In genomic region chr2:181730051-181730450, GRCm38 (mm10) we compare ENCODE assay signal across 30 mouse cellular contexts. TPM values are rescaled to one million over a fixed set of nuclear protein-coding genes. Genes with fewer than 3 reads are reported as not detected.
DNase-seq lines count a peak whose midpoint lies in the region; ATAC-seq lines count a peak whose summit lies in the region.
"Had no signal": no experiment of that assay in that cellular context is flagged by ENCODE, and none has a peak within 500 bp of the region (broad histone marks: within the 10 kb centered on the region; RNA-seq: fewer than 3 reads in every experiment).

No protein-coding gene starts in this region.

- WGBS in heart, embryonic 11.5 days (ENCODE audit: insufficient replicate concordance), result 58% methylated on average over 3 of the region's 3 CpGs

- no peak for ATAC-seq in heart, embryonic 11.5 days (replicated peaks; ENCODE audit: insufficient number of reproducible peaks, low FRiP score, low TSS enrichment)
- ATAC-seq: forebrain, embryonic 13.5 days; forebrain, postnatal 0 days; Patski had no signal

- H3K36me3 ChIP-seq in heart, embryonic 11.5 days (ENCODE audit: control insufficient read depth, insufficient read depth, low read length), result no peaks in the 10 kb centered on the region
- H3K36me3 ChIP-seq: forebrain, embryonic 10.5 days; G1E; heart, embryonic 13.5 days had no signal

- no peak overlapping the region for H3K4me2 ChIP-seq in heart, embryonic 11.5 days
- H3K4me2 ChIP-seq: forebrain, embryonic 13.5 days; heart, embryonic 13.5 days; hindbrain, embryonic 12.5 days; hindbrain, embryonic 15.5 days had no signal

- no peaks in the 10 kb centered on the region for H3K9me3 ChIP-seq in heart, embryonic 11.5 days (replicated peaks; ENCODE audit: control insufficient read depth, low read length)
- H3K9me3 ChIP-seq: forebrain, embryonic 10.5 days; forebrain, embryonic 13.5 days; G1E; heart, embryonic 13.5 days; hindbrain, embryonic 12.5 days; hindbrain, embryonic 15.5 days had no signal

- H3K27ac ChIP-seq in heart, embryonic 11.5 days (ENCODE audit: low read depth, low read length), result no peak overlapping the region
- H3K27ac ChIP-seq: forebrain, embryonic 10.5 days; forebrain, embryonic 13.5 days; gastrocnemius, adult 2 months; heart, embryonic 13.5 days; hindbrain, embryonic 12.5 days; hindbrain, embryonic 15.5 days had no signal

- no peaks in the 10 kb centered on the region for H3K4me1 ChIP-seq in heart, embryonic 11.5 days (ENCODE audit: control insufficient read depth, insufficient read depth, low read length)
- H3K4me1 ChIP-seq: heart, embryonic 13.5 days had no signal

- no peak overlapping the region for H3K4me3 ChIP-seq in heart, embryonic 11.5 days (ENCODE audit: low read depth, low read length)
- H3K4me3 ChIP-seq: forebrain, embryonic 10.5 days; forebrain, embryonic 13.5 days; gastrocnemius, adult 2 months; heart, embryonic 13.5 days; hindbrain, embryonic 12.5 days; hindbrain, embryonic 15.5 days had no signal

- no peaks in the 10 kb centered on the region for H3K27me3 ChIP-seq in heart, embryonic 11.5 days (ENCODE audit: control insufficient read depth, insufficient read depth, low read length)
- H3K27me3 ChIP-seq: forebrain, embryonic 13.5 days; heart, embryonic 13.5 days; hindbrain, embryonic 12.5 days; hindbrain, embryonic 15.5 days had no signal

- DNase-seq in heart, adult 11 months, result peak; percentile 30
- peak; percentile 13 to 27 for DNase-seq in thymus, adult 18-20 months
- DNase-seq in thymus, postnatal 0 days (ENCODE audit: low spot score), result no peak
- peak; percentile 44 for DNase-seq in thymus, postnatal 14 days
- peak; percentile 28 for DNase-seq in thymus, postnatal 4 days
- DNase-seq in layer of hippocampus, adult 9-11 months, result no peak
- no peak for DNase-seq in right cerebral cortex, adult 18-20 months
- DNase-seq: adrenal gland, adult 8-10 months; adrenal gland, postnatal 25 days; B cell, adult 2 months; cerebellum, adult 18-20 months; cerebellum, adult 9-10 months; forebrain, postnatal 0 days; gastrocnemius, adult 2 months; gastrocnemius, postnatal 14 days; heart, adult 18-20 months; heart, postnatal 14 days; heart, postnatal 4 days had no signal

- H3K9ac ChIP-seq in heart, embryonic 11.5 days (ENCODE audit: low read depth, low read length), result no peak overlapping the region
- H3K9ac ChIP-seq: forebrain, embryonic 13.5 days; forebrain, postnatal 0 days; heart, embryonic 13.5 days; hindbrain, embryonic 12.5 days; hindbrain, embryonic 15.5 days had no signal

RNA-seq across cellular contexts. Expression of gene Oprl1, which starts 15.2 kb away (rescaled TPM):
- polyA plus RNA-seq in heart, embryonic 11.5 days (2014; fragmentation: Nextera tagmentation; extraction: Ambion mirVana), result 7.5 and 9.2 TPM in 2 replicates
- 0.12 and 0.14 TPM in 2 replicates for polyA plus RNA-seq in thymus, postnatal 0 days (2015; fragmentation: Nextera tagmentation; extraction: Ambion mirVana)
- polyA plus RNA-seq: G1E, Patski had no signal

RNA-seq across cellular contexts. Expression of gene Lkaaear1, which starts 31.8 kb away (rescaled TPM):
- polyA plus RNA-seq in heart, embryonic 11.5 days (2014; fragmentation: Nextera tagmentation; extraction: Ambion mirVana), result not detected in 2 replicates
- polyA plus RNA-seq in thymus, postnatal 0 days (2015; fragmentation: Nextera tagmentation; extraction: Ambion mirVana), result not detected in 2 replicates
- polyA plus RNA-seq: embryonic facial prominence, embryonic 11.5 days; embryonic facial prominence, embryonic 14.5 days; forebrain, embryonic 10.5 days; forebrain, embryonic 13.5 days; forebrain, postnatal 0 days; frontal cortex, adult 2 months; G1E; heart, embryonic 13.5 days; heart, embryonic 16.5 days; hindbrain, embryonic 12.5 days; hindbrain, embryonic 15.5 days; Patski had no signal

RNA-seq across cellular contexts. Expression of gene Myt1, which starts 33.1 kb away (rescaled TPM):
- polyA plus RNA-seq in heart, embryonic 11.5 days (2014; fragmentation: Nextera tagmentation; extraction: Ambion mirVana), result 0.06 and 0.65 TPM in 2 replicates
- polyA plus RNA-seq in thymus, postnatal 0 days (2015; fragmentation: Nextera tagmentation; extraction: Ambion mirVana), result not detected in 2 replicates
- polyA plus RNA-seq: G1E, Patski had no signal

RNA-seq across cellular contexts. Expression of gene Rgs19, which starts 36.3 kb away (rescaled TPM):
- 57.7 and 61.3 TPM in 2 replicates for polyA plus RNA-seq in heart, embryonic 11.5 days (2014; fragmentation: Nextera tagmentation; extraction: Ambion mirVana)
- polyA plus RNA-seq in thymus, postnatal 0 days (2015; fragmentation: Nextera tagmentation; extraction: Ambion mirVana), result 80.7 and 97.8 TPM in 2 replicates

RNA-seq across cellular contexts. Expression of gene Tcea2, which starts 49.9 kb away (rescaled TPM):
- polyA plus RNA-seq in heart, embryonic 11.5 days (2014; fragmentation: Nextera tagmentation; extraction: Ambion mirVana), result 13.5 and 14.1 TPM in 2 replicates
- 8.5 and 9.8 TPM in 2 replicates for polyA plus RNA-seq in thymus, postnatal 0 days (2015; fragmentation: Nextera tagmentation; extraction: Ambion mirVana)

Comparison
In these comparisons a context has a peak if more than half of its experiments do, and no peak if none do; other contexts are left out.
1. DNase-seq: peak in heart, adult 11 months (single experiment), thymus, adult 18-20 months (2 of 2), thymus, postnatal 14 days (single experiment) and thymus, postnatal 4 days (single experiment); none in thymus, postnatal 0 days (single experiment), layer of hippocampus, adult 9-11 months (single experiment) and right cerebral cortex, adult 18-20 months (single experiment).